In the genomic region with DNA sequence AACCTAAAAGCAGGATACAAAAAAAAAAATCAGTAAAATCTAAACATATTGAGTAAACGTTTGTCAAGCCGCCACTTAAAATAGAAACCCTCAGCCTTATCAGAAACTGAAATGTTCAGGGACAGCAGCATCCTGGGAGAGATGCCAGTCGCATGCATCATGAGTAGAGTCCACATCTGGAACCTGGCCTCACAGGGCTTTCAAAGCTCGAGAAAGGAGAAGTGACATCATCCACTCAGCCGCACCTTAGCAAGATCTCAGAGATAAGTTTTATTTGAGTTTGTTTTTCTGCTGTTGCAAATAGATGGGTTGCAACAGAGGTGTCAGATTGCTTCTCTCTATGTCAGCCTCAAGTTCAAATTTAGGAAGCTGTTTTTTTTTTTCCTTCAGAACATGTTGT, we compare ENCODE assay signal across 9 mouse cellular contexts. TPM values are rescaled to one million over a fixed set of nuclear protein-coding genes. Genes with fewer than 3 reads are reported as not detected.
DNase-seq lines count a peak whose midpoint lies in the region; ATAC-seq lines count a peak whose summit lies in the region.
"Had no signal": no experiment of that assay in that cellular context is flagged by ENCODE, and none has a peak within 500 bp of the region (broad histone marks: within the 10 kb centered on the region; RNA-seq: fewer than 3 reads in every experiment).

No protein-coding gene starts in this region.

- DNase-seq in heart, adult 18-20 months, result peak; percentile 45 to 47
- no peak for DNase-seq in heart, postnatal 25 days (ENCODE audit: low spot score)
- DNase-seq in adrenal gland, adult (ENCODE audit: inconsistent age in 2 of 2, low spot score in 1 of 2), result peak; percentile 72 to 85
- DNase-seq in heart, postnatal 36 days, result peak; percentile 14 to 16
- no peak for DNase-seq in cerebellum, adult 18-20 months
- DNase-seq in kidney, postnatal 36 days, result no peak
- DNase-seq: kidney, adult 9 months had no signal

- peak; percentile 65 for ATAC-seq in megakaryocyte-erythroid progenitor cell, adult 5-6 weeks (replicated peaks; ENCODE audit: low FRiP score, low TSS enrichment, poor library complexity, severe bottlenecking)
- ATAC-seq in erythroid progenitor cell, adult 5-6 weeks (replicated peaks; ENCODE audit: low FRiP score, poor library complexity, severe bottlenecking), result no peak

- intact Hi-C loops in heart, postnatal 25 days (cut with DNase I), result no loop called here
- intact Hi-C loops in heart, postnatal 36 days (cut with DNase I), result no loop called here

RNA-seq across cellular contexts. Expression of a gene that starts 31.3 kb away (rescaled TPM):
- 100 to 1,000 TPM; 209 to 220 TPM for total RNA-seq in heart, adult 18-20 months (2021)
- 100 to 1,000 TPM; 202 to 215 TPM for total RNA-seq in heart, postnatal 25 days (2021)
- 100 to 1,000 TPM; 209 to 219 TPM for total RNA-seq in heart, postnatal 36 days (2021)
- 23.9 and 32.3 TPM in 2 replicates for total RNA-seq in megakaryocyte-erythroid progenitor cell, adult 5-6 weeks (2014; fragmentation: Nextera tagmentation)
- total RNA-seq in megakaryocyte-erythroid progenitor cell, adult 5-6 weeks (2017), result 23.5 and 29.3 TPM in 2 replicates
- 18.0 and 25.9 TPM in 2 replicates for total RNA-seq in erythroid progenitor cell, adult 5-6 weeks (2015; ENCODE audit: low replicate concordance)
- 13.8 and 18.4 TPM in 2 replicates for total RNA-seq in erythroid progenitor cell, adult 5-6 weeks (2017; ENCODE audit: low replicate concordance)

Comparison
In these comparisons a context has a peak if more than half of its experiments do, and no peak if none do; other contexts are left out.
1. DNase-seq: peak in heart, adult 18-20 months (2 of 2), adrenal gland, adult (2 of 2) and heart, postnatal 36 days (2 of 2); none in heart, postnatal 25 days (single experiment), cerebellum, adult 18-20 months (0 of 2) and kidney, postnatal 36 days (0 of 2).
2. RNA of a gene that starts 31.3 kb away (total RNA-seq): 209 to 220 TPM in heart, adult 18-20 months, 209 to 219 TPM in heart, postnatal 36 days and 202 to 215 TPM in heart, postnatal 25 days; 23.5 to 32.3 TPM in megakaryocyte-erythroid progenitor cell, adult 5-6 weeks and 13.8 to 25.9 TPM in erythroid progenitor cell, adult 5-6 weeks; every median in the first group is over 4 times any median in the second.